ENCODE assay signal across 12 mouse cellular contexts in genomic region chr19:3261764-3262525, GRCm38 (mm10). TPM values are rescaled to one million over a fixed set of nuclear protein-coding genes. Genes with fewer than 3 reads are reported as not detected.
DNase-seq lines count a peak whose midpoint lies in the region; ATAC-seq and TF ChIP-seq lines count a peak whose summit lies in the region.
"Had no signal": no experiment of that assay in that cellular context is flagged by ENCODE, and none has a peak within 500 bp of the region (broad histone marks: within the 10 kb centered on the region; RNA-seq: fewer than 3 reads in every experiment).

No protein-coding gene starts in this region.

- no peak overlapping the region for H3K4me3 ChIP-seq in hindbrain, postnatal 0 days (ENCODE audit: low read length)
- H3K4me3 ChIP-seq in hindbrain, embryonic 10.5 days: no peak overlapping the region
- no peak overlapping the region for H3K4me3 ChIP-seq in left cerebral cortex, adult 2 months
- H3K4me3 ChIP-seq: embryonic facial prominence, embryonic 13.5 days; liver, embryonic 13.5 days had no signal

- no peak for TF ChIP-seq CTCF in hindbrain, postnatal 0 days (IDR thresholded peaks at IDR 0.05; ENCODE audit: low read depth)
- TF ChIP-seq CTCF in left cerebral cortex, adult 2 months (IDR thresholded peaks at IDR 0.05): no peak

- H3K9ac ChIP-seq in hindbrain, postnatal 0 days (replicated peaks; ENCODE audit: low read length): no peak overlapping the region
- H3K9ac ChIP-seq: embryonic facial prominence, embryonic 13.5 days; liver, embryonic 13.5 days had no signal

- no peaks in the 10 kb centered on the region for H3K27me3 ChIP-seq in hindbrain, postnatal 0 days (ENCODE audit: insufficient read depth, low read length)
- no peaks in the 10 kb centered on the region for H3K27me3 ChIP-seq in hindbrain, embryonic 10.5 days (ENCODE audit: insufficient read depth, poor library complexity, severe bottlenecking)
- H3K27me3 ChIP-seq: embryonic facial prominence, embryonic 13.5 days; liver, embryonic 13.5 days had no signal

- WGBS in hindbrain, postnatal 0 days: 86% methylated on average over 12 of the region's 12 CpGs
- WGBS in hindbrain, embryonic 10.5 days: 82% methylated on average over 12 of the region's 12 CpGs

- H3K9me3 ChIP-seq in hindbrain, postnatal 0 days (ENCODE audit: low read length): no peaks in the 10 kb centered on the region
- 0 out of 2 replicates have a peak, but pooled peaks cover 2% of the 10 kb centered on the region for H3K9me3 ChIP-seq in hindbrain, embryonic 10.5 days
- H3K9me3 ChIP-seq: embryonic facial prominence, embryonic 13.5 days; liver, embryonic 13.5 days had no signal

- DNase-seq in hindbrain, postnatal 0 days (ENCODE audit: low spot score): no peak
- DNase-seq in hindbrain, embryonic 10.5 days (ENCODE audit: low spot score): no peak
- DNase-seq in left cerebral cortex, adult 2 months (ENCODE audit: extremely low spot score in 1 of 2, low spot score in 2 of 2): peak; percentile 7 to 9
- DNase-seq in left cerebral cortex, adult 9 months (ENCODE audit: low spot score in 2 of 2): no peak
- DNase-seq in right cerebral cortex, postnatal 10 days (ENCODE audit: low spot score in 2 of 2): peak; percentile 19 to 25
- no peak for DNase-seq in right cerebral cortex, adult 2 months (ENCODE audit: low spot score in 2 of 2)
- DNase-seq in B cell, adult 2 months: no peak
- DNase-seq: adrenal gland, postnatal 10 days; cerebellum, postnatal 36 days; liver, embryonic 13.5 days had no signal

- no peaks in the 10 kb centered on the region for H3K4me1 ChIP-seq in hindbrain, postnatal 0 days (ENCODE audit: insufficient read depth, low read length)
- no peaks in the 10 kb centered on the region for H3K4me1 ChIP-seq in hindbrain, embryonic 10.5 days (replicated peaks)
- H3K4me1 ChIP-seq: embryonic facial prominence, embryonic 13.5 days; liver, embryonic 13.5 days had no signal

- peaks cover 46% of the 10 kb centered on the region for H3K36me3 ChIP-seq in hindbrain, postnatal 0 days (ENCODE audit: insufficient read depth, low read length)
- H3K36me3 ChIP-seq in hindbrain, embryonic 10.5 days: peaks cover 74% of the 10 kb centered on the region

- intact Hi-C loops in left cerebral cortex, adult 2 months (cut with DNase I): no loop called here

- H3K4me2 ChIP-seq in hindbrain, postnatal 0 days (ENCODE audit: low read depth, low read length): no peak overlapping the region
- H3K4me2 ChIP-seq: embryonic facial prominence, embryonic 13.5 days; liver, embryonic 13.5 days had no signal

- no peak overlapping the region for H3K27ac ChIP-seq in hindbrain, postnatal 0 days
- H3K27ac ChIP-seq in hindbrain, embryonic 10.5 days: no peak overlapping the region
- H3K27ac ChIP-seq in left cerebral cortex, adult 2 months: no peak overlapping the region
- H3K27ac ChIP-seq: embryonic facial prominence, embryonic 13.5 days; liver, embryonic 13.5 days had no signal

- peak; percentile 27; the same call in 1 of the 2 replicates for ATAC-seq in hindbrain, postnatal 0 days
- ATAC-seq: forebrain, embryonic 16.5 days had no signal

RNA-seq across cellular contexts. Expression of gene Mrpl21, which starts 20.8 kb away (rescaled TPM):
- 62.2 and 65.7 TPM in 2 replicates for total RNA-seq in hindbrain, postnatal 0 days (2014; rRNA removed)
- polyA plus RNA-seq in hindbrain, postnatal 0 days (2015; fragmentation: Nextera tagmentation; extraction: Ambion mirVana): 93.8 and 105 TPM in 2 replicates
- 126 and 128 TPM in 2 replicates for polyA plus RNA-seq in hindbrain, embryonic 10.5 days (2016; fragmentation: Nextera tagmentation; extraction: Ambion mirVana)
- total RNA-seq in left cerebral cortex, adult 2 months (2021): 10 to 100 TPM; 51.3 to 52.0 TPM

RNA-seq across cellular contexts. Expression of gene Ighmbp2, which starts 20.9 kb away (rescaled TPM):
- total RNA-seq in hindbrain, postnatal 0 days (2014; rRNA removed): 10.5 and 11.5 TPM in 2 replicates
- polyA plus RNA-seq in hindbrain, postnatal 0 days (2015; fragmentation: Nextera tagmentation; extraction: Ambion mirVana): 8.6 and 9.2 TPM in 2 replicates
- 10.9 and 11.2 TPM in 2 replicates for polyA plus RNA-seq in hindbrain, embryonic 10.5 days (2016; fragmentation: Nextera tagmentation; extraction: Ambion mirVana)
- 10 to 100 TPM in 1 of 2 experiments, 1 to 10 TPM in 1; 9.4 to 11.0 TPM for total RNA-seq in left cerebral cortex, adult 2 months (2021)

Comparison
In these comparisons a context has a peak if more than half of its experiments do, and no peak if none do; other contexts are left out.
1. DNase-seq: peak in left cerebral cortex, adult 2 months (2 of 2) and right cerebral cortex, postnatal 10 days (2 of 2); none in hindbrain, postnatal 0 days (single experiment), hindbrain, embryonic 10.5 days (single experiment), left cerebral cortex, adult 9 months (0 of 2), right cerebral cortex, adult 2 months (0 of 2) and B cell, adult 2 months (0 of 2).